Mouse (Mus musculus) lung, postnatal 14 days (tissue): ENCODE measurements at regions not wholly inside any gene's neighbourhood (a gene's known extent, or its start where the extent isn't known, plus 50 kb on each side); places are given as distances from the start of the nearest gene placed in this dataset.

Source experiments
- DNase-seq: peaks from one replicate; pipeline ENCODE4 v3.0.0; 2021

DNA sequence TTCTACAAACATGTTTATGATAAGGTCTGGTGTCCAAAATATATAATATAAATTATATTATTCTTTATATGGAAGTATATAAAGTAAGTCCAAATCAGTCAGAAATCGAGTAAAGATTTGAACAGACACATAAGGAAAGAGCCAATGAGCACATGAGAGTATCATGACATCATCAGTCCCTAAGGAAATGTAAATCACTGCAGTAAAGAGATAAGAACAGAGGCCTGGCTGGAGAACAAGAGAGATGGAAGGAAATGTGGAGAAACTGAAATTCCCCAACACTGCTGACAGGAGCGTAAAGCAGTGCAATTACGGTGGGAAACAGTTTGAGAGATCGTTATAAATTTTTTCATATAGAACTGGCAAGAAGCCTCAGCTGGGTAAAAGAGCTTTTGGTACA lies 306.2 kb upstream of the Tbx3 start:
- DNase-seq: no peak

- no peak for DNase-seq
These were observed 305.3 kb upstream of the Tbx3 start for GRCm38 (mm10) chr5:119365157-119365556.

GRCm38 (mm10) chr5:119366296-119366695 lies 304.2 kb upstream of the Tbx3 start:
- DNase-seq: no peak

- DNase-seq: no peak
These were observed 300.0 kb upstream of the Tbx3 start for GRCm38 (mm10) chr5:119370481-119370880.

DNA sequence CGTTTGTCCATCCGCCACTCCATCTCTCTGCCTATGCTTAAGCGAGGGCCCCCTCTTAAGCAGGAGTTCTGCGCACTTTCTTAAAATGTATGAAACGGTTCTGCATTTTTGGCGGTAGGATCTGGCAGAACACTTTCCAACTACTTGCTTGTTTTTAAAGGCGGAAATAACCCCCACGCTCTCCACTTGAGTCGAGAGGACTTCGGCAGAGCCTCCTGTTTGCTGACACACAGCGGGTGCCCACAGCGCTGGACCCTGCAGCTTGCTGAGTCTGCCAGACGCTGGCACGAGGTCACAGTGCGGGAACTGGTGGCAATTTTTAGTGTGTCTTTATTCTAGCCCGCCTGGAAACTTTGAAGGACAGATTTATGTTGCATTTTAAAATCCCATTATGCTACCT lies 299.5 kb upstream of the Tbx3 start:
- DNase-seq: no peak

DNA sequence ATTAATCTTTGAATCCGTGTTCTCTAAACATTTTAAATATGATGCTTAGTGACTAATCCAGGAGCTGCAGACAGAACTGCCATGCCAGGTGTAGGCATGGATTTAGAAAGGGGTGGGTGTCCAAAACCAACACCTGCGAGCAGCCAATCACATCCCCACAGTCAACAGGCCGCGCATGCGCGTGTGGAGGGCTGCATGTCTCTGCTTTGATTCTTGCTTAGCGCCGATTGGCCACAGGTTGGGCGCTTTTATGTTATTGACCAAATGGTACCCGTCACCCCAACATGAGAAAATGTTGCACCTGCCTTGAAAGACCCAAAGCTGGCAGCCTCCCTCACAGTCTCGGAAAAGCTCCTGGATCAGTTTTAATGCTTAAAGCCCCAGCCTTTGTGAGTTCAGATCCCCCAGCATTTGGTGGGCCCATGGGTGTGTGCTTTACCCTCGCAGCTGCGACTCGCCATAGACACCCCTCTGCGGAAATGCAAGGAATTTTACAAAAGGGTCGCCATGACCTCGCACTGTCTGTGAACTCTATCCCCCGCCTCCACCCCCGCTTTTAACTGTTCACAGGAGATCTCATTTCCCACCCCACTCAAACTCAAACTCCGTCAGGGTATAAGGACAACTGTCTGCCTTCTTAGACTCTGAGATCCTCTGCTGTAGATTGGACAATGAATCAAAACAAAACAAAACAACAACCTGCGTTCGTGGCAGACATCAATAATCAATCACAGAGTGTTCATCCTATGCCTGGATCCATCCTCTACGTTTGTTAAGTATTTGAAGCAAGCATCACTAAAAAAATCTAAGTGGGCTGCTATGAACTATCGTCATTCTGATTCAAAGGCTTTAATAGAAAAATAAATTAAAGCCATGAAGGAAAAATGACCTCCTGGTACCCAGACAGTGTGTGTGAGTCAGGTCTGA lies 296.4 kb upstream of the Tbx3 start:
- no peak for DNase-seq

GRCm38 (mm10) chr5:119374861-119375260 lies 295.6 kb upstream of the Tbx3 start:
- no peak for DNase-seq

GRCm38 (mm10) chr5:119378261-119378660 lies 292.2 kb upstream of the Tbx3 start:
- no peak for DNase-seq

- no peak for DNase-seq
These were observed 290.5 kb upstream of the Tbx3 start for GRCm38 (mm10) chr5:119379915-119380432.

- no peak for DNase-seq
These were observed 289.0 kb upstream of the Tbx3 start for GRCm38 (mm10) chr5:119381495-119381894.

- DNase-seq: no peak
These were observed 285.0 kb upstream of the Tbx3 start for GRCm38 (mm10) chr5:119385506-119385905.

DNA sequence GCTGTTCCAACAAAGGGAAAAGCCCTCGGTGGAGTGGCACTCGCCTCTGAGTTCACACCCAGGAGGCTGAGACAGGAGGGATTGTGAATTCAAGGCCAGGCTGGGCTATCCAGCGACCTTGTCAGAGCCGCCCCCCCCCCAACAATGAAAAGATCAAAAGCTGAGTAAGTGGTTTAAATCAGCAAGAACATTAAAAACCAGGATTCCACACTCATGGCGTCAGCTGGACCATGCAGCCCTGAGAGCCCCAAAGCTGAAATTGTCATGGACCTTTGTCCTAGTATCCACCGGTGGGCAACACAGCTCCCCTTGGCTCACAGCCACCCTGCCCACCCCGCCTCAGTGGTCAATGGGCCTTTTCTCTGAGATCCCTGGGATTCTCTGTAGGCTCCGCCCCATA lies 283.6 kb upstream of the Tbx3 start:
- DNase-seq: no peak

DNA sequence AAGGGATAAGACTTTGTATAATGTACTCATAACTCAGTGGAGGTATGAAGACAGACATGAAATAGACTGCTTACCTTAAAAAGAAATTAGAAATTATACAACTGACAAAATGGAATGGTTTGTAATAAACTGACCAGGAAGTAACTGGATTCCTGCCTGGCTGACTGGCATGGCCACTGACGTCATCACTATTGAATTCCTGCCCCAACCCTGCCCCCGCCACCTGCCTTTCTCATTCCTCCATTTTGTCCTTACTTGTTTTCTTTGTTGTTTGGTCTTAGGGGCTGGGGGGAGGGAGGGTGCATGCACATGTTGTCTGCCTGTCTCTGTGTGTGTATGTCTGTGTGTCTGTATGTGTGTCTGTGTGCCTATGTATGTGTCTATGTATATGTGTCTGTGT lies 283.2 kb upstream of the Tbx3 start:
- no peak for DNase-seq

GRCm38 (mm10) chr5:119388841-119389240 lies 281.6 kb upstream of the Tbx3 start:
- DNase-seq: no peak

DNA sequence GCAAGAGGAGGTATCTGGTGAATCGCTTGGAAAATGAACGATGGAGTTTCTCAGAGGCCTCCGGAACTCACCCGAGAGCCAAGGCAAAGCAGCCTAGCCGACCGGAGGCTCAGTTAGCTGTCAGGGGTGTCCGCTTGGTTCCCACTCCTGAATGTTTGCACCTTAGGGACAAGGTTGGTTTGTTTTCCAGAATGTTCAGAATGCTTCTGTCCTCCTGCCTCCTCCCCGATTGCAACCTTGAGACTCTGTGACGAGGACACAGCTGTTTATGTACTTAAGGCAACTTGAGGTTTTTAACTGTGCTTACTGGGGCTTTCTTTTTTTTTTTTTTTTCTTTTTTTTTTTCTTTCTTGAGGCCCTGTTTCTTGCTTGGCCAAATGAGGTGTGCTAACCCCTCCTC lies 281.1 kb upstream of the Tbx3 start:
- DNase-seq: no peak

DNA sequence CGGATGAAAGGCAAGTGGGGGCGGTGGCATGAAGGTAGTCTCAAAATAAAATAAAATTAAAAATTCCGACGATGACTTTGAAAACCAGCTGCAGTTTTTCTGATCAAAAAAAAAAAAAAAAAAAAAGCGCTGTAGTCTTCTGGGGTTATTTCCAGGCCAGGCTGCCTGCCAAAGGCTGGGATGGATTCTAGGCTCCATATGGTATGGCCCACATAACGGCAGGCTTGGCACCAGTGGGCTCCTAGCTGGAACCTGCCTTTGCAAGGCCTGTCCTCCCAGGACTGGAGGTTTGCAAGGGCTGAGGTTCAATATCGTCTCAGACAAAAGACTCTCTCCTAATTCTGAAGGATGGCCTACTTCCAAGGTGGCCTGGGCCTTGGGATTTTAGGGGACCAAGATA lies 280.6 kb upstream of the Tbx3 start:
- no peak for DNase-seq

GRCm38 (mm10) chr5:119398475-119398874 lies 272.0 kb upstream of the Tbx3 start:
- no peak for DNase-seq

GRCm38 (mm10) chr5:119400223-119400935 lies 270.1 kb upstream of the Tbx3 start:
- no peak for DNase-seq

- DNase-seq: no peak
These were observed 268.6 kb upstream of the Tbx3 start for GRCm38 (mm10) chr5:119401915-119402314.

- DNase-seq: no peak
These were observed 267.8 kb upstream of the Tbx3 start for GRCm38 (mm10) chr5:119402651-119403050.

GRCm38 (mm10) chr5:119410966-119411365 lies 259.5 kb upstream of the Tbx3 start:
- no peak for DNase-seq

DNA sequence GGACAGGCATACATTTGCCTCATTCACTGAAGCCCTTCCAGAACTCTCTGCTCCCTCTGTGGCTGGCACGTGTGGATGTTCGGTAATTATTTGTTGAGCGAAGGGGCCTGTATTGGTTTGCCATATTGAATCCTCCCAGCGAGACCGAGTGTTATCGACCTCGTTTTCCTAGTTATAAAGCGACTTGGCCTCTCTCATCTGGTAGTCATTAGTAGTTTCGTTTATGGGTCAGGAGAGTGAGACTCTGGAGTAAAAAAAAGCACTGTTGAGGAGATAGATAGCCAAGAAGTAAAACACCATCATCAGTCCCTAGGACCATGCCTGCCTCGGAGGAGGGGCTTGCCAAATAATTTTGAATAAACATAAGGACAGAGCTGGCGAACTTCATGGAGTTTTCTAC lies 254.6 kb upstream of the Tbx3 start:
- no peak for DNase-seq

DNA sequence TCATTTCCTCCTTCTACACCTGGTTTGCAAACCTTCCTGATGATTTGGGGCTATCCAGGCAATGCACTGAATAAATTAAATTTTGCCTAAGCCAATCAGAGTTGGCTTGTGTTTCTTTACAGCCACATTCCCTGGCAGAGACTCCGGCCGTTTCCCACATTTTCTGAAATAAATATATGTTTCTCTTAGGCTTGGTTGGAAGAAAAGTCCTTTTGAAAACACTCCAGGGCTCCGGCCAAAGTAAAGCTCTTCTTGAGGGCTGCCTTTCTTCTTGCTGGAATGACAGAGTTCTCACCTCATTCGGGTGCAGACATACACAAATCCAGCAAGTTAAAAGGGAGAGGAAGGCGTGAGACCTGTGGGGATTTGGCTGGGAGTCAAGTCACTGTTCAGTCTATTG lies 252.0 kb upstream of the Tbx3 start:
- DNase-seq: no peak

GRCm38 (mm10) chr5:119427511-119428019 lies 242.9 kb upstream of the Tbx3 start:
- peak; percentile 49 for DNase-seq
